Mouse (Mus musculus): ENCODE results near the gene Siva1.

DNA sequence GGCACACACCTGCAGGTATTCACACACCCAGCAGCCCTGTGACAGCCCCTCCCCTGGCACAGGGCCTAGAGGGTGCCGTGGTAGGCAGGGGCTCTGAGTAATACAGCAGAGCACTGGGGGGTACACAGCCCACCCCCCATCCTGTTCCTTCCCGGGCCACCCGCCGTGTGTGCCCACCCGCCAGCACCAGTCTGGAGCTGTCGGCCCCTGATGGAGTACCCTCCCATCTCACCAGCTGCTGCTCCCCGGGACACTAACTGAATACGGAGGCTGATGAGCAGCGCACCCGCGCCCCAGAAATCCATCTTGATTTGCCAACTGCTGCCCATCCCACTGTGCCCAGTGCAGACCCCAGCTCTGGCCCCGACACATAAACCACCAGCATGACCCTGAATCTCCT, 19.2 kb downstream of the Siva1 start:
- TF ChIP-seq CTCF (IDR thresholded peaks at IDR 0.05; ENCODE audit: low read depth, low read length) (no peak), POLR2AphosphoS5 (IDR thresholded peaks at IDR 0.05; ENCODE audit: insufficient replicate concordance, low read depth, low read length) (no peak), GATA1 (IDR thresholded peaks at IDR 0.05; ENCODE audit: borderline replicate concordance, low read length) (no peak)
